8 mouse cellular contexts compared by ENCODE assay signal in genomic region chr3:100963849-100964542, GRCm38 (mm10). TPM values are rescaled to one million over a fixed set of nuclear protein-coding genes. Genes with fewer than 3 reads are reported as not detected.
A peak's percentile ranks its signal among the peaks of the same experiment; 100 is the strongest.
DNase-seq lines count a peak whose midpoint lies in the region; ATAC-seq lines count a peak whose summit lies in the region.

No protein-coding gene starts in this region.

- no peak overlapping the region for H3K4me2 ChIP-seq in forebrain, embryonic 13.5 days
- H3K4me2 ChIP-seq in forebrain, embryonic 12.5 days: no peak overlapping the region
- no peak overlapping the region for H3K4me2 ChIP-seq in forebrain, embryonic 16.5 days (ENCODE audit: low read length)
- H3K4me2 ChIP-seq in midbrain, embryonic 15.5 days: no peak overlapping the region

- DNase-seq in 3T3-L1 (ENCODE audit: low read depth, low spot score): peak; percentile 66
- DNase-seq in adrenal gland, adult 2 months: peak; percentile 32
- DNase-seq in layer of hippocampus, adult 9-10 months (ENCODE audit: low spot score): peak; percentile 37
- peak; percentile 21 to 27 for DNase-seq in thymus, postnatal 36 days

- peak; percentile 62 for ATAC-seq in forebrain, embryonic 13.5 days
- ATAC-seq in forebrain, embryonic 12.5 days (ENCODE audit: low FRiP score): no peak
- peak; percentile 75 for ATAC-seq in forebrain, embryonic 16.5 days
- peak; percentile 69 for ATAC-seq in midbrain, embryonic 15.5 days (replicated peaks)

- WGBS in forebrain, embryonic 13.5 days: 80% methylated on average over 14 of the region's 14 CpGs
- 82% methylated on average over 14 of the region's 14 CpGs for WGBS in forebrain, embryonic 12.5 days
- WGBS in forebrain, embryonic 16.5 days: 77% methylated on average over 14 of the region's 14 CpGs
- 78% methylated on average over 14 of the region's 14 CpGs for WGBS in midbrain, embryonic 15.5 days

- H3K4me1 ChIP-seq in forebrain, embryonic 13.5 days: peaks cover 5% of the 10 kb centered on the region
- H3K4me1 ChIP-seq in forebrain, embryonic 12.5 days: peaks cover 4% of the 10 kb centered on the region
- H3K4me1 ChIP-seq in forebrain, embryonic 16.5 days (replicated peaks; ENCODE audit: control insufficient read depth, insufficient read depth, low read length): peaks cover 4% of the 10 kb centered on the region
- H3K4me1 ChIP-seq in midbrain, embryonic 15.5 days: peaks cover 3% of the 10 kb centered on the region

- H3K27me3 ChIP-seq in forebrain, embryonic 13.5 days: no peaks in the 10 kb centered on the region
- no peaks in the 10 kb centered on the region for H3K27me3 ChIP-seq in forebrain, embryonic 12.5 days
- H3K27me3 ChIP-seq in forebrain, embryonic 16.5 days (replicated peaks; ENCODE audit: control insufficient read depth, insufficient read depth, low read length): no peaks in the 10 kb centered on the region
- H3K27me3 ChIP-seq in midbrain, embryonic 15.5 days (replicated peaks): no peaks in the 10 kb centered on the region

- no peak overlapping the region for H3K4me3 ChIP-seq in forebrain, embryonic 13.5 days
- no peak overlapping the region for H3K4me3 ChIP-seq in forebrain, embryonic 12.5 days (replicated peaks)
- H3K4me3 ChIP-seq in forebrain, embryonic 16.5 days (replicated peaks; ENCODE audit: low read length): no peak overlapping the region
- H3K4me3 ChIP-seq in midbrain, embryonic 15.5 days: no peak overlapping the region

- H3K27ac ChIP-seq in forebrain, embryonic 13.5 days: no peak overlapping the region
- no peak overlapping the region for H3K27ac ChIP-seq in forebrain, embryonic 12.5 days
- H3K27ac ChIP-seq in forebrain, embryonic 16.5 days (ENCODE audit: low read length): no peak overlapping the region; the same call in 1 of the 2 replicates
- H3K27ac ChIP-seq in midbrain, embryonic 15.5 days: no peak overlapping the region

- H3K9me3 ChIP-seq in forebrain, embryonic 13.5 days (replicated peaks): no peaks in the 10 kb centered on the region
- no peaks in the 10 kb centered on the region for H3K9me3 ChIP-seq in forebrain, embryonic 12.5 days
- no peaks in the 10 kb centered on the region for H3K9me3 ChIP-seq in forebrain, embryonic 16.5 days (ENCODE audit: control insufficient read depth, low read length)
- H3K9me3 ChIP-seq in midbrain, embryonic 15.5 days: no peaks in the 10 kb centered on the region

- H3K9ac ChIP-seq in forebrain, embryonic 13.5 days: no peak overlapping the region
- H3K9ac ChIP-seq in forebrain, embryonic 12.5 days: no peak overlapping the region
- H3K9ac ChIP-seq in forebrain, embryonic 16.5 days (replicated peaks; ENCODE audit: low read depth, low read length): no peak overlapping the region
- no peak overlapping the region for H3K9ac ChIP-seq in midbrain, embryonic 15.5 days

- H3K36me3 ChIP-seq in forebrain, embryonic 13.5 days (ENCODE audit: poor library complexity, severe bottlenecking): peaks cover 49% of the 10 kb centered on the region
- H3K36me3 ChIP-seq in forebrain, embryonic 12.5 days (replicated peaks): peaks cover 48% of the 10 kb centered on the region
- no peaks in the 10 kb centered on the region for H3K36me3 ChIP-seq in forebrain, embryonic 16.5 days (ENCODE audit: control insufficient read depth, insufficient read depth)
- no peaks in the 10 kb centered on the region for H3K36me3 ChIP-seq in midbrain, embryonic 15.5 days (replicated peaks)

RNA-seq across cellular contexts. Expression of gene Ttf2, which starts 5.5 kb away (rescaled TPM):
- 13.7 and 16.9 TPM in 2 replicates for polyA plus RNA-seq in forebrain, embryonic 13.5 days (2015; fragmentation: Nextera tagmentation; extraction: Ambion mirVana)
- polyA plus RNA-seq in forebrain, embryonic 12.5 days (2016; fragmentation: Nextera tagmentation; extraction: Ambion mirVana): 24.6 and 28.4 TPM in 2 replicates
- 1 to 10 TPM; 8.6 to 9.2 TPM for total RNA-seq in adrenal gland, adult 2 months (2021)
- 2.9 and 3.2 TPM in 2 replicates for polyA plus RNA-seq in adrenal gland, adult 2 months (2012; rRNA removed)
- 6.2 and 7.1 TPM in 2 replicates for polyA plus RNA-seq in forebrain, embryonic 16.5 days (2015; fragmentation: Nextera tagmentation; extraction: Ambion mirVana)
- polyA plus RNA-seq in midbrain, embryonic 15.5 days (2015; fragmentation: Nextera tagmentation; extraction: Ambion mirVana): 3.9 and 4.3 TPM in 2 replicates

RNA-seq across cellular contexts. Expression of gene Trim45, which starts 42.0 kb away (rescaled TPM):
- 6.9 and 7.0 TPM in 2 replicates for polyA plus RNA-seq in forebrain, embryonic 13.5 days (2015; fragmentation: Nextera tagmentation; extraction: Ambion mirVana)
- 6.2 and 7.1 TPM in 2 replicates for polyA plus RNA-seq in forebrain, embryonic 12.5 days (2016; fragmentation: Nextera tagmentation; extraction: Ambion mirVana)
- 1 to 10 TPM; 1.8 to 4.2 TPM for total RNA-seq in adrenal gland, adult 2 months (2021)
- polyA plus RNA-seq in adrenal gland, adult 2 months (2012; rRNA removed): 1.7 and 1.8 TPM in 2 replicates
- polyA plus RNA-seq in forebrain, embryonic 16.5 days (2015; fragmentation: Nextera tagmentation; extraction: Ambion mirVana): 9.1 and 9.4 TPM in 2 replicates
- polyA plus RNA-seq in midbrain, embryonic 15.5 days (2015; fragmentation: Nextera tagmentation; extraction: Ambion mirVana): 8.5 and 9.3 TPM in 2 replicates
